Mouse (Mus musculus) spleen, embryonic (tissue): ENCODE data around the gene Adgrv1.

Experiments
- CTCF ChIA-PET: fragments of 350-600 bp; sonication (Branson Sonifier 250); formaldehyde crosslinking; loops from one replicate; lab custom pipeline; 2022; lab: Charles Lee

Gene Adgrv1

GRCm38 (mm10) chr13:81241181-81241580, 391.8 kb downstream of the Adgrv1 start:
- CTCF ChIA-PET = no interaction called here

- CTCF ChIA-PET = no interaction called here
Observed at GRCm38 (mm10) chr13:81239836-81240235, 393.1 kb downstream of the Adgrv1 start.

- CTCF ChIA-PET = no interaction called here
Observed at GRCm38 (mm10) chr13:81239427-81239826, 393.5 kb downstream of the Adgrv1 start.

GRCm38 (mm10) chr13:81238855-81239254, 394.1 kb downstream of the Adgrv1 start:
- CTCF ChIA-PET = no interaction called here

DNA sequence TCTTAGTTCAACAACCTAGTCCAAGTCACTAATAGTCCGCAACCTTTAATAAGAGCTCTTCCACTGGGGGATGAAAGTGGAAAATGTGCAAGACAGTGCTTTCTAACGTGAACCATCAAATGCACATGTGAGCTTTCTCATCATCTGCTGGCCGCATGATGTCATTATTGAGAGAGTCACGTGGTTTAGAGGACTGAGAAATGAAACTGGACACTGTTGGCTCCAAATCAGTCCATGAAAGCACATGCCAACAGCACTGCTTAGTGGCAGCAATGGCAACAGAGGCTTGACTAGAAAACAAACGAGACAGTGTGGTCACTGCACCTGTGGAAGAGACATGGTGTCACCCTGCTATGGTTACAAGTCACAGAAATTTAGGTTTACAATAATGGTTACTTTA, 395.0 kb downstream of the Adgrv1 start:
- CTCF ChIA-PET = no interaction called here

- CTCF ChIA-PET = no interaction called here
Observed at GRCm38 (mm10) chr13:81236758-81237395, 396.1 kb downstream of the Adgrv1 start.

- CTCF ChIA-PET = no interaction called here
Observed at GRCm38 (mm10) chr13:81234031-81234430, 398.9 kb downstream of the Adgrv1 start.

DNA sequence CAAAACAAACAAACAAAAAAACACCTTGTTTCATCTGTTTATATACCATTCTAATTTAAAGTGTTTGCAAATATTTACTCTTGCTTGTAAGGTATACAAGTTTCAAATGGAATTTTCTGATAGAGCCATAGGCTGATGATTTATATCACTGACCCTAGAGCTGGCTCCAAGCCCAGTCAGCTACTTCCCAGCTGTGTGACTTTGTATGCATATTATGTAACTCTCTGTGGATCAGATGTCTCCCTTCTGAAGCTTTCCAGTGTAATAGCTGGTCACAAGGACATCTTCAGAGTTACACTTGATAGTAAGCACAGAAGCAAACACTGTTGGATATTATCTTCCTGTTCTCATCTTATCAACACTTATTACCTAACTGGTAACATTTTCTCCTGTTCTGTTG, 400.1 kb downstream of the Adgrv1 start:
- CTCF ChIA-PET = no interaction called here

DNA sequence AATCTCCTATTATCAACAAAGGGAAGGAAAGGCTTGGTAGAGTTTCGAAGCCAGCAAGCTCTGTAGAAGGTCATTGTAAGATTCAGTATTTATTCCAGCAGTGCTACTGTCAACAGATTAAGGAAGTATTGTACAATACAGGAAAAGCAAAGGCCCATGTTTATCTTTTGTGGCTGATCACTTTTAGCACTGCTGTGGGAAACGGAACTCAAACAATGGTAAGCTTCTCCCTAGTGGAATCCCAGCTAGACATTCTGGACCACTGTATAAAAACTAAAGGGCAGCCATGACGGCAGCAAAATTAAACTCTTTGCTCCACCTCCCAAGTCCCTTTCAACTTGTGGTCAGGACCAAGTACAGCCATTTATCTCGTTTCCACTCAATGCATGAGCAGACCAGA, 402.8 kb downstream of the Adgrv1 start:
- CTCF ChIA-PET = no interaction called here

GRCm38 (mm10) chr13:81223768-81224167, 409.2 kb downstream of the Adgrv1 start:
- CTCF ChIA-PET = no interaction called here

- CTCF ChIA-PET = no interaction called here
Observed at GRCm38 (mm10) chr13:81222377-81222776, 410.6 kb downstream of the Adgrv1 start.

DNA sequence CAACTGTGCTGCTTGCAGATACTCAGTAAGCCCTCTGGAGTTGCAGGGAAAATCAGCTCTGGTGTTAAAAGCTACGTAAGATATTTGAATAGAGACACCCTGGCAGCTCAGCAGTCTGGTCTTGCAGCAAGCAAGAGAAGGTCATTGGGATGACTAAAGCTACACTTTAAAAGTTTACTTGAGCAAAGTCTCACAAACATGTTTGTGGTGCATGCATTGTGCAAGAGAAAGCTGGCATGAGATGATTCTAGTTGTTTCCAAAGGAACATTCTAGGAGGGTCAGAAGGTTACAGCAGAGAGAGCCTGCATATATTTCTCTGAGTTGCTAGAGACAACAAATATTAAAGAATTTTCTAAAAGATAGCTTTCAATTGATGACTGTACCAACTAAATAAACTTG, 421.5 kb downstream of the Adgrv1 start:
- CTCF ChIA-PET = no interaction called here

GRCm38 (mm10) chr13:81210516-81210915, 422.4 kb downstream of the Adgrv1 start:
- CTCF ChIA-PET = no interaction called here

DNA sequence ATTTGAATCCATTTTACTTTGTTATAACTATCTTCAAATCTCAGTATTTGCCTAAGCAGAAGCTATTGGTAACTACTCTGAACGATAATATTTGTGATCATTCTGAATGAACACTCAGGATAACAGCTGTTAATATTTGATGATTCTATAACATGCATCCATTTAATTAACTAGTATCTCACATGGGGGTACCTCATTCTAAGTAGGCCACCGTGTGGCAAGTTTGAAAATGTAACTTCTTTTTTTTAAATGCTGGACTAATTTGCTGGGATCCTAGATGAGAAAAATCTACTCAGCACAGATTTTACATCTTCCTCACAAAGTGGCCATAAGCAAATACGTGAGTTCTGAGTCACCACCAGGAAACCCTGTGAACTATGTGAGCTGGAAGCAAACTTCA, 423.1 kb downstream of the Adgrv1 start:
- CTCF ChIA-PET = no interaction called here

GRCm38 (mm10) chr13:81208106-81208613, 424.8 kb downstream of the Adgrv1 start:
- CTCF ChIA-PET = no interaction called here

- CTCF ChIA-PET = no interaction called here
Observed at GRCm38 (mm10) chr13:81181966-81182908, 450.7 kb downstream of the Adgrv1 start.

DNA sequence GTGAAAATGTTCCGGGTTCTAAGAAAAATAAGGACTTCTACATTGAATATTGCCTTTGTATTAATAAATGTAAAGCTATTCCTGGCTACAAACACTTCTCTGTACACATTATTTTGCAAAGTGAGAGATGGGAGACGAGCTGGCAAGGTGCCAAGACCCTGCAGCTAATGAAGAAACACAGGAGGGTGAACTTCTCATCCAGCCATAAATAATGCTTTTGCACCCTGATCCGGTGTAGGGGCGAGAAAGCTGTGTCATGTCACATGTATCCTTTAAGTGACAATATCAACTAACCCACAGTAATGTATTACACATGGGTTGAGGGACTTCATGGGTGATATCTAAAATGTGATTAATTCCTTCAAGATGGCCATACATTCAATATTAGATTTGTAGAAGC, 451.5 kb downstream of the Adgrv1 start:
- CTCF ChIA-PET = no interaction called here

DNA sequence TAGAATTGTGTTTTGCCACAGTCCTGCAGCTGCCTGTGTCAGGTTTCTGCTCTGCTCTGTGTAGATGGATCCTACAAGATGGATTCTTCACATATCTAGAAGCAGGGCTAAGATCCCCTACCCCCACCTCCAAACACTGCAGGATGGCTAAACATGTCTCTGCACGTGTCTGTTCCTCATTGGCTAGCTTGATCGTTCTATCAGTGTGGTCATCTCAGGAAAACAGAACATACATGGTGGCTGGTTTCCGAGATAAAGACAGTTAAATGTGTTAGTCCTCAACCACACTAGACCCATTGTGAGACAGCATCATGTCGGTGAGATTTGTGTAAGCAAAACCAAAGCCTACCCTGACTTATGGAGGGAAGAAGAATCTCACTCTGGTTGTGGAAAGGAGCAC, 456.1 kb downstream of the Adgrv1 start:
- CTCF ChIA-PET = no interaction called here

- CTCF ChIA-PET = no interaction called here
Observed at GRCm38 (mm10) chr13:81176071-81176470, 456.9 kb downstream of the Adgrv1 start.

DNA sequence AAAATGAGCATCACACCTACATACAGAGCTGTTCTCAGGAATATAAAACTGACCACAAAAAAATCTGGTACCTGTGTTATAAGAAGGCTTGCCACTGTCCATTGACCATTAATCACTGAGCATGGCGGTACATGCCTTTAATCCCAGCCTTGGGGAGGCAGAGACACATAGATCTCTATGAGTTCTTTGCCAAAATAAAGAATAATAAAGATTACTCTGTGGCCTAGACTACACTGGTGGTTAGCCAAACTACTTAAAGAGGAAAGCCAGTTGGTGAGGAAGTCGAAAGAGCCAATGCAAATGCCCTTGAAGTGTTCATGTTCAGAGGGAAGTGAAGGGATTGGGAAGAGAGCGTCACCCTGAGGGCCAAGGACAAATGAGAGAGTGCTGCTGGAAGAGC, 461.8 kb downstream of the Adgrv1 start:
- CTCF ChIA-PET = no interaction called here

GRCm38 (mm10) chr13:81167450-81167849, 465.5 kb downstream of the Adgrv1 start:
- CTCF ChIA-PET = no interaction called here

- CTCF ChIA-PET = no interaction called here
Observed at GRCm38 (mm10) chr13:81159808-81160207, 473.1 kb downstream of the Adgrv1 start.

DNA sequence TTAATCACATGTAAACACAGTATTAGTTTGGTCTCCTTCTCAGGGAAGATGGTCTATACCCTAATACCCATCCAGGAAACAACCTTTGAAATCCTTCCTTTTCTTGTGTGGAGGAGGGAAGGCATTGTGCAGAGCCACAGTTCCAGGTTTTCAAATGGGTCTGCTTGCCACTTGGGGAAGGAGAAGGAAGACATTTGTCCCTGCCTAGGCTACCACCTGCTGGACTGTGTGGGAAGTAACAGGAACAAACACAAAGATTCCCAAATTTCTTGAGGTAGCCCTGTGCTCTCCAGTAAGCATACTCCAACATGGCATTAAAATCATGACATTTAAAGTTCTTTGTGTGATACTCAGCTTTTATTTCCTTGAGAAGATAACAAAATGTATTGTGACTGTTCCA, 477.6 kb downstream of the Adgrv1 start:
- CTCF ChIA-PET = no interaction called here
